Mouse (Mus musculus): Measurements from ENCODE around the gene Neu2.

Gene Neu2

DNA sequence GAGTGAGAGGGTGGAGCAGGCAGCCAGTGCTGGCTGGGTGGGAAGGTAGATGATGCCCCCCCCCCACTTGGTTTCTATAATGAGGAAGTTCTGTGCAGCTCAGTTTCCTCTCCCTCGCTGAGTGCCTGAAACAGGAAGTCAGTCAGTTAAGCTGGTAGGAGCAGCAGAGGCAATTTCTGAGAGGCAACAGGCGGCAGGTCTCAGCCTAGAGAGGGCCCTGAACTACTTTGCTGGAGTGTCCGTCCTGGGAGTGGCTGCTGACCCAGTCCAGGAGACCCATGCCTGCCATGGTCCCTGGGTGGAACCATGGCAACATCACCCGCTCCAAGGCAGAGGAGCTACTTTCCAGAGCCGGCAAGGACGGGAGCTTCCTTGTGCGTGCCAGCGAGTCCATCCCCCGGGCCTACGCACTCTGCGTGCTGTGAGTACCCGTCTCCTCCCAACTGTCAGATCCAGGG, 110.6 kb downstream of the Neu2 start, which contains the start of gene Inpp5d:
Inpp5d (plus strand) TSS at position 102 of the 458 bp plus-strand sequence.
- no peak for DNase-seq (ENCODE audit: low spot score)

- no peak for DNase-seq (ENCODE audit: low spot score)
Measured at GRCm38 (mm10) chr1:87620693-87621092, 111.0 kb downstream of the Neu2 start.

DNA sequence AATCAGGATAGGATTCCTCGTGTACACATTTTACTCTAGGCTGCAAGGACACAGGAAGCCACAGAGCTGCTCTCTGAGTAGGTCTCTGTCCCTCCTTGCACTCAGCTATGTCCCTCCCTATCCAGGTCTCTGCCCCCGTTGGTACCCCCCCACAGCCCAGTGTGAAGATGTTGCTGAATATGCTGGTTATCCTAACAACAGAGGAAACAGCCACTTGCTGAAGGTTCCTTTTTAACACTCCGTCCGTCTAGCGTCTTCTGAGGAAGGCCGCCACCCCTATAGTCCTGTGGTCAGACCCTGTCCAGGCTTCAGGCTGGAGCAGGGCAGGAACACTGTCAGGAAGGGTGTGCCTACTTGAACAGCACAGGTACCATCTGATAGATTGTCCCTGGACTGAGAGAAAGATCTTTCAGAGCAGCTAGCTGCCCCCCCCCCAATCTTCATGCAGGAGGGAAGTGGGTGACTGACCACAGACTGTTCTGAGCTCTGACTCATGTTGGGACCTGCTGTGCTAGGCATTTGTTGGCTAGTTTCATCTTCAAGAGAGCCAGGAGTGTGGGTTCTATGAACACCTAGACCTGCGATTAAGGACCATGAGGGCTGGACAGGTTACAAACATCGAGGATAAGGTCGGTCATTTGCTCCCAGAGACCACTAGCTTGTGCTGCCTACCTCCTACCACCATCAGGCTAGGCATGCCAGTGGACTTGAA, 111.6 kb downstream of the Neu2 start:
- DNase-seq (ENCODE audit: low spot score), result no peak

DNA sequence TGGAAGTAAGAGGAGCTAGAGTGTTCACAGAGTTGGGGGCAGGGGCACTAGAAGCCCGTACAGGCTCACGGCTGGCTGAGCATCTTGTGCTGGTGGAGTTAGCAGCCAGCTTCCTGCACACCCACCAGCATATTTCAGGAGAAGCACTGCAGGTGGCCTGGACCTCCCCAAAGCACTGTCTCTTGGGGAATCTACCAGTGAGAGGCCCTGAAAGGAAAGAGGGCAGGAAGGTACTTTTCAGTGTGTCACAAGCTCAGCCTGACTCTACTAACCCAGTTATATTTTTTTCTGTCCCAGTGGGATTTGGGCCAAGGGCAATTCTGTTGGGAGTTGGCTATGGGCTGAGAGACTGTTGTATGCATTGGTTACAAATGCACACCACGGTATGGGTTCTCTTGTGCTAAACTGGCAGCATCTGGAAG, 112.2 kb downstream of the Neu2 start:
- no peak for DNase-seq (ENCODE audit: low spot score)

DNA sequence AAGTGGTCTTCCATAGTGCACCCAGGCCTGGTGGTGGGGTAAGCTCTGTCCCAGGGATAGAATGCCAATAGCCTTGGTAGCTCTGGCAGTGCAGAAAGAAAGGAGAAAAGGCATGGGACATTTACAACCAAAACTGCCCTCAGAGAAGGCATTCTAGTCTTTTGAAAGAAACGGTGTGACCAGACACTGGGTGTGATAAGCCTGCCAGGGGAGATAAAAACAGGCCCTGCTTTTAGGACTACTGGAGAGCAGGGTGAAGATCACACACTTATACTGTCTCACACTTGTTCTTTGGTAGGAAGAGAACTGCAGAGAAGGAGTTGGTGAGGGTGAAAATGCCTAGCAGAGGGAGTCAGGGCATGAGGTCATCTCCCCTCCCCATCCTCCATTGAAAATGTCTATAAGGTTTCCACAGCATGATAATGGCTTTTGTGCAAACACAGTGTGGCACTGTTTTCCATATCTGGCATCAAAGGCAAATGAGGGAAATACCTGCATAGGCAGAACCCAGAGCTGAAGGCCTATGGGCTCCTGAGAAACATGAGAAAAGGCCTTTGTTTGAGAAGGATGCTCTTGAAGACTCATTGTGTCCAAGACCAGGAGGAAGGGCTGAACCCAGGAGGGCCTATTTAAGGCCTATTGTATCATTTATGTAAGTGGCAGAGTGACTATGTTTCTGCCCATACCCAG, 114.4 kb downstream of the Neu2 start:
- no peak for DNase-seq (ENCODE audit: low spot score)

- no peak for DNase-seq (ENCODE audit: low spot score)
Measured at GRCm38 (mm10) chr1:87624826-87625225, 115.1 kb downstream of the Neu2 start.

- no peak for DNase-seq (ENCODE audit: low spot score)
Measured at GRCm38 (mm10) chr1:87625254-87626025, 115.8 kb downstream of the Neu2 start.

- DNase-seq (ENCODE audit: low spot score), result no peak
Measured at GRCm38 (mm10) chr1:87626344-87626743, 116.7 kb downstream of the Neu2 start.

- DNase-seq (ENCODE audit: low spot score), result no peak
Measured at GRCm38 (mm10) chr1:87628085-87628484, 118.4 kb downstream of the Neu2 start.

- DNase-seq (ENCODE audit: low spot score), result no peak
Measured at GRCm38 (mm10) chr1:87631584-87631983, 121.9 kb downstream of the Neu2 start.

DNA sequence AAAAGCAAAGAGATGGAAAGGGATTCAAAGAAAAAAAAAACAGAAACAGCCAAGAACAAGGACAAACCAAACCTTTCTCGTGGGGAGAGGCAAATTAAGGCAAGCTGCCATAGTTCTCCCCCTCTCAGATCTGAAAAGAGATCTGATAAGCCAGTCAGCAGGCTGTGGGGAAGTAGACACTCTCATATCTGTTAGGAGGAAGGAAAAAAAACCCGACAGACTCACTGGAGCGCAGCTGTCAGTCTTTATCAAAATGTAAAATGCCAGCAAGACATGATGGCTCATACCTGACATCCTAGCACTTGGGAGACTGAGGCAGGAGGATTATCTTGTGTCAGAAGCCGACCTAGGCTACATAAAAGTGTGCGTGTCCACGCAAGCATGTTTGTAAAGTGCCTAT, 122.5 kb downstream of the Neu2 start:
- DNase-seq (ENCODE audit: low spot score), result no peak

DNA sequence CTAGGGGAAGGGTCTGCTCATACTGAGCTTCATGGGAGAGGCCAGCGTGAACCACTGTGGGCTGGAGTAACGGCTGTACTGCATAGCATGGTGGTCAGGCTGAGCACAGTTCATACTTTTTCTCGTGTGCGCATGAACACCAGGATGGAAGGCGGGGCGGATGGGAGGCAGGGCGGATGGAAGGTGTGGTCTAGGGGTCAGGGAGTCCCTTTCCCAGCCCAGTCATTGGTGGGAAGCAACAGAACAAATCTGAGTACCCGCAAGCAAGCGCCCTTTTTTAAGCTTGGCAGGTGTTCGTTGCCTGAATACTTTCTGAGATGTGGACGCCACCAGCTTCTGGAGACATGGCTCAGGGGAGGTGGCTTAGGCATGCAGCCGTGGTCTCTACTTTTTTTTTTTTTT, 127.0 kb downstream of the Neu2 start:
- no peak for DNase-seq (ENCODE audit: low spot score)

DNA sequence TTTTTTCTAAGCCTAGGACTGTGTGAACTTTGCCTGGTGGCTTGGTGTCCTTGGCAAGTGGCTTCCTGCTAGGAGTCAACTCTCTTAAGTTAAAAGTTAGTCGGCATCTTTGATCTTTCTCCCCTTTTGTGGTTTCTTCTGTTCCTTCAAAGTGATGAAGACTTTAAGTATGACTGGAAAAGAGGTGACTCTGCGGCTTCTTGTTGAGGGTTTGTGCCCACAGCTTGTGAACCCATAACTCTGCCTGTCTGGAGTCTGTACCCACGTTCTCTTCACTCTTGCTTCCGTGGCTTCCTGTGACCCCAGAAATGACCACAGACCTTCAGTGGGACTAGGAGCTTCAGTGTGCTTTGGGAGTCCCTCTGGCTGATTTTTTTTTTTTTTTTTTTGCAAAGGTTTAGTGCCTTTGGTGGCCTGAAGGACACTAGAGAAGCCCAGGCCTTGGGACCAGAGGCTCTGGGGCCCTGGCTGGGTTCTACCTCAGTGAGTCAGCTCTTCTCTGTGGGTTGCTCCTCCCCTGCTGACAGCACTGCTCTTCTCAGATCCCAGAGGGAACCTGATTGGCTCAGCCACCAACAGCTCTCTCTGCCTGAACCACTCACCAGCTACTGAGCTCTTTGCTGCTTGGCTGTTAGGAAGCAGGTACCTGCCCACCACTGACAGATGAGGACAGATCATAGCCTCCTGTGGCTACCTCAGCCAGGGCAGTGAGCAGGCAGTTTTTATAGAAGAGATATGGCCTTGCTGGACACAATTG, 127.6 kb downstream of the Neu2 start:
- no peak for DNase-seq (ENCODE audit: low spot score)

DNA sequence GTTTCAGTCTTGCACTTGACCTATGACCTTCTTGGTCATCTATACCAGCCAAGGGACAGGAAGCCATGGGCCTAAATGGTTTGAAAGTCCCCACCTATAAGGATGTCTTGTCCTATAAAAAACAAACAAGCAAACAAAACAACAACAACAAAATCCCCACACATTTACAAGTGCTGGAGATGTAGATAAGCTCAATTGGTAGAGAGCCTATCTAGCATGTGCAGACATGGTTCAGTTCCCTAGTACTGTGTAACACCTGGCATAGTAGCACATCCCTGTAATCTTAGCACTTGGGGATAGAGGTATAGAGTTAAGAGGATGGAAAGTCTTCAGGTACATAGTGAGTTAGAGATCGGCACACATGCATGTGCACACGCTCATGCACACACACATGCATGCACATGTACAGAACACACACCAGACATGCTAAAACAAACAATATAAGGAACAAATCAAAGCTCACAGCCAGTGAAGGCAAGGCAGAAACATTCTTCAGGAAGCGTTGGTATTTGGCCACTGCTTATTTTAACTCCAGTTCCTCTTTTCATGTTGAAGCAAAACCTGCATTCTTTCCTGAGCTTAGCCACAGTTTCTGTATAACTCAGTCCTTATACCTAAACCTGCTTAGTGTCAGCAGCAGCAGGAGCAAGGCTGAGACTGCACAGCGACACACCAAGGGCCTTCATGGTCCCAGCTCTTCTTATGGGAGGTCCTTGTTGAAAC, 128.3 kb downstream of the Neu2 start:
- no peak for DNase-seq (ENCODE audit: low spot score)

GRCm38 (mm10) chr1:87639724-87640123, 130.0 kb downstream of the Neu2 start:
- no peak for DNase-seq (ENCODE audit: low spot score)

DNA sequence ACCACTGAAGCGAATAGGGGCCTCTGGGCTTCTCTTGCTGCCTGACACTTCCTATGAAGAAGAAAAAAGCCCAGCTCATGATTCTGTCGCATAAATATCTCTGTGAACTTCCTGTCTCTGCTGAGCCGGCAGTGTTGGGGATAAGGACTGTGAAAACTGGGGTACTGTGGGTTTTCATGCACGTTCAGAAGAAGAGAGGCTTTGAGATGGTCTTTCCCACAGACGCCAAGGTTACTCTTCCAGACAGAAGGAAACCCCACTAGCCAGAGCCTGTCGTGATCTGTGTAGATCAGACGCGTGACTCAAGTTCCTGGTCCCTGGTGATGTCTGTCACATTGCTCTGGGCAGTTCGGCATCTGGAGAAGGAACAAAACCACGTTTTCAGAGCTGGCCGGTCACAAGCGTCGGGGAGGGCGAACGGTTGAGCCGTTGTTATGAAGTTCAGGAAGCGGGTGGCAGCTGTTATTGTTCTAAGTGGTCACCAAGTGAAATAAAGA, 130.5 kb downstream of the Neu2 start:
- no peak for DNase-seq (ENCODE audit: low spot score)

DNA sequence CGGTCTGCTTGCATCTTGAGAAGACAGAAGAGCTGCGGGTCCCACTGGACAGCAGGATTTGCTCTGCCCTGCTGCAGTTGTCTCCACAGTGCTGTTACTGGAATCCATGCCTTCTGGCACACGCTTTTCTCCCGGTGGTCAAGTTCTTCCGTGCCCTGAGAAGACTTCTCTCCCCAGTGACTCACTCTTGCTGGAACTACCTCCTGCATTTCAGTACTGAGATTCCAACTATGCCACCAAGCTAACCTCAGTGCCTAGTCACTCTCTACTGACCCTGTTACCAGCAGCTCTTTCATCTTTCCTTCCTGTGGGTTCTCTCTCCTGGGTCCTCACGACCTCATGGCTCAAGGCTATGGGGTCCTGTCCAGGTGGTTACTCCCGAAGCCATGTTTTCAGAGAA, 133.3 kb downstream of the Neu2 start:
- no peak for DNase-seq (ENCODE audit: low spot score)

GRCm38 (mm10) chr1:87645041-87645440, 135.4 kb downstream of the Neu2 start:
- no peak for DNase-seq (ENCODE audit: low spot score)

GRCm38 (mm10) chr1:87645748-87646147, 136.1 kb downstream of the Neu2 start:
- DNase-seq (ENCODE audit: low spot score), result no peak

Measured in ovary, postnatal 14 days (tissue).